Mouse (Mus musculus): ENCODE results near the gene Inpp4a.

DNA sequence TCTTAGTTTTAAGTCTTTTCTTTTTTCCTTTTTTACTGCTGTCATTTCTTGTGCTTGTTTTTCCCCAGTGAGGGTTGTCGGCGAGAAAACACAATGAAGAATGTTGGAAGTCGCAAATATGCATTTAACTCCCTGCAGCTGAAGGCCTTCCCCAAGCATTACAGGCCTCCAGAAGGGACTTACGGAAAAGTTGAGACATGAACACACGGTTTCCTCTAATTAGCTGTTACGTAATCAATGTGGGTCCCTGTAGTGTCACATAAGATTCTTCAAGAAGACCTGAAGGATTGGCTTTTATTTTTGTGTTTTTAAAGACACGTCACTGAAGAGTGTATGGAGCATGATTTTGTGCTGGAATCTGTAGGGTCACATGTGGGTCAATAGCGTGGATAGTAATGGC is 108.4 kb downstream of the Inpp4a start:
- TF ChIP-seq POLR2A (IDR thresholded peaks at IDR 0.05; ENCODE audit: extremely low read depth, insufficient read depth, low read length) (no peak), CTCF (IDR thresholded peaks at IDR 0.05; ENCODE audit: extremely low read depth, insufficient read depth, low read length) (no peak)
